Mouse (Mus musculus): ENCODE measurements around the gene Fam107a. TPM values are rescaled to one million over a fixed set of nuclear protein-coding genes. Genes with fewer than 3 reads are reported as not detected.

Fam107a gene
- polyA plus RNA-seq, 1 experiment from 2014 or later: 1.6 TPM

DNA sequence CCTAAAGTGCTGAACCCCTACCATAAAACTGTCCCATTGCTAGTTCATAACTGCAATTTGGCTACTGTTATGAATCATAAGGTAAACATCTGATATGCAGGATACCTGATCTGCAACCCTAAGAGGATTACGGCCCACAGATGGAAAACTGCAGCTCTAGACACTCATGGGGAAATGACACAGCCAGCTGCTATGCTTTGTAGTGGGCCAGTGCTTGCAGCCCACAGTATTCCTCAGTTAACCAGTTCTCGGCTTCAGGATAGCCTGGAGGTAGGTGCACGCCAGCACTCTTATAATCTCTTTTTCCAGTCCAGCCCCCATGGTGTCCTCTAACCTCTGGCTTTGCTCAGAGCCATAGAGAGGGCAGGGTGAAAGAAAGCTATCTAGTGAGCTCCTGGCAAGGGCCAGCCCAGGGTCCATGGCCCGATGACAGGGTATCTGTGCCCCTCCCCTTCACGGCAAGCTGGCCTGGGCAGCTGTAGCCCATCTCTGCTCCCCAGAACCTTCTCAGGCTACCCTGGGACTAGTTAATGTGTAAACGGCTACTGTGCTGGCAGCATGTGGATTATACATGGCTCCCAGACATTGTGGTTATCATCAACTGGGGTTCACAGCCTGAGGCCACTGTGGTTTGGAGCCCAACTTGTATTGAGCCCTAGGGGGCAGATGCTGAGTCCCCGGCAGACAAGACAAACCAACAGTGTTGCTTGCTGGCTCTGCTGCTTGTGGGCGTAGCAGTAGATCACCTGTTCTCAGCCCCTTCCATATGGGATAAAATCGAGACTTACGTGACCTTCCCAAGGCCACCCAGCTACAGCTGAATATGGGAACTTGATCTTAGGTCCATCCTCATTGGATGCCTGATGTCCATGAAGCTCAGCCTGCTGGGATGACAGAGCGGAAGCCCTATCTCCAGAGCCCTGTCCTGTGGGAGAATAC, 14.8 kb upstream of the Fam107a start:
- H3K4me3 ChIP-seq: no peak overlapping the region
- 75% methylated on average over 11 of the region's 11 CpGs for WGBS
- H3K27ac ChIP-seq (replicated peaks): peak overlapping the region; percentile 51
- 0 out of 2 replicates have a peak, but pooled peaks cover 4% of the 10 kb centered on the region for H3K9me3 ChIP-seq
- H3K27me3 ChIP-seq (replicated peaks; ENCODE audit: low read depth, poor library complexity, severe bottlenecking): no peaks in the 10 kb centered on the region
- no peak for DNase-seq (ENCODE audit: low spot score)
- H3K36me3 ChIP-seq (replicated peaks): no peaks in the 10 kb centered on the region
- peaks cover 41% of the 10 kb centered on the region for H3K4me1 ChIP-seq

DNA sequence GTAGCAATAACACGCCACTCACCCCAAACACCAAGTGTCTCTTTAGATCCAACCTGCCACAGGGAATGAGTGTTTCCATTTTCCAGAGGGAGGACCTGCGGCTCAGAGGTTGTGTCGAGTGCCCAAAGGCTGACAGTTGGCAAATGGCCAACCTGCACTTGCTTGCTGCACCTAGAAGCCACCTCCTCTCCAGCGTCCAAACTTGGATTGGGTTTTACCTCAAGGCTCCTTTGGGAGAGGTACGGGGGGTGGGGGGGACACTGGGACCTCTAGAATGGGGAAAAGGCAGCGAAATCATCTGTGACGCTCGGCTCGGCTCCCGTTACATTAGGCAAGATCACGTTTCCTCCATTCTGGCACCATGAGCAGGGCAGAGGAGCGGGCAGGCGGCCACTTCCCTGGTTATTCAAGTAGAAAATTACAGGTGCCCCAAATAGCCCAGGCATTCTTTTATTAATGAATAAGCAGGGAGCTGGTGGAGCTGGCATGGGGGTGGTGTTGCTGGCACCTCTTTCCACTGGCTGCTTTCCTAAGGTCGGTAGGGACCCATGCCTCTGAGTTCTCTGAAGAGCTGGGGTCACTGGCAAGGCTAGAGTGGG, 13.6 kb upstream of the Fam107a start:
- no peak overlapping the region for H3K27ac ChIP-seq (replicated peaks)
- WGBS: 89% methylated on average over 14 of the region's 14 CpGs
- DNase-seq (ENCODE audit: low spot score): no peak

DNA sequence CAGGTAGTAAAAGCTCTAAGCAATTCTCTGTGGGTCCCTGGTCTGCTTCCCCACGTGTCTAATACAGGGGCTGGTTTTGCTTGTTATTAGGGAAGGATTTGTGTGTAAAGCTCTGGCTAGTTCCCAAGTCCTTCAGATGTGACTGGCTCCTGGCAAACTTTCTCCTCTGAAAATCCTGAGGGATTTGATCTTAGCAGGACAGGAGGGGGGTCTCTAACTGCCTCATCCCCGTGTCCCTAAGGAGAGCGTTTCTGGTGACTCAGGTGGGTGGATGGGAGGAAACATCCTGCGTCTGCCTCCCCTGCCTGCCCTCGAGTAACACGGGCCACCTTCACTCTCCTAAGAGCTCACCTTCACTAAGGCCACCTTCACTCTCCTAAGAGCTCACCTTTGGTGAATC, 12.6 kb upstream of the Fam107a start:
- no peaks in the 10 kb centered on the region for H3K36me3 ChIP-seq (replicated peaks)
- WGBS: 81% methylated on average over 6 of the region's 6 CpGs

More for the DNA sequence above, 13.6 kb upstream of the Fam107a start:
- no peaks in the 10 kb centered on the region for H3K27me3 ChIP-seq (replicated peaks; ENCODE audit: low read depth, poor library complexity, severe bottlenecking)
- no peaks in the 10 kb centered on the region for H3K36me3 ChIP-seq (replicated peaks)
- no peaks in the 10 kb centered on the region for H3K9me3 ChIP-seq
- H3K4me3 ChIP-seq: no peak overlapping the region
- H3K4me1 ChIP-seq: peaks cover 42% of the 10 kb centered on the region

DNA sequence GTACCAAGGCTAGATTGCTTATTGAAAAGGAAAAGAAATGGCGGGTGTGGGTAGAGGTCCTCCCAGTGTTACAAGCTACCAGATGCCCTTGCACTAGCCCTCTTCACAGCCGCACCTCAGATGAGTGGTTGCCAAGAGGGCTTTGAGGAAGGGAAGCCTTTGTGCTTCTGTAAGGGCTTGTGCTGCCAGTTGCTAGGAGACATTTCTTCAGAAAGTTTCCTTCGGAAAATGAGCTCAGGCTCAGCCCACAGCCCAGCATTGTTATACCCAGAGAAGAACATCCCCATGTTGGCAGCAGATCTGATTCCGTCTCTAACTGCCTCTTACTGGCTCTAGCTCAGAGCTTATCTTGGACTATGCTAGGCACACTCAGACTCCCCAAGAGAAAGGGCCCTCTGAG, 11.7 kb upstream of the Fam107a start:
- 71% methylated on average over 4 of the region's 4 CpGs for WGBS
- Histone ChIP-seq H3K9me3 (no peaks in the 10 kb centered on the region), H3K4me3 (no peak overlapping the region), H3K36me3 (replicated peaks) (no peaks in the 10 kb centered on the region), H3K27me3 (replicated peaks; ENCODE audit: low read depth, poor library complexity, severe bottlenecking) (no peaks in the 10 kb centered on the region), H3K4me1 (peaks cover 33% of the 10 kb centered on the region), H3K27ac (replicated peaks) (no peak overlapping the region)
- no peak for DNase-seq (ENCODE audit: low spot score)

More for the DNA sequence above, 12.6 kb upstream of the Fam107a start:
- Histone ChIP-seq H3K4me1 (peaks cover 33% of the 10 kb centered on the region), H3K27me3 (replicated peaks; ENCODE audit: low read depth, poor library complexity, severe bottlenecking) (no peaks in the 10 kb centered on the region), H3K27ac (replicated peaks) (no peak overlapping the region), H3K9me3 (no peaks in the 10 kb centered on the region), H3K4me3 (no peak overlapping the region)
- no peak for DNase-seq (ENCODE audit: low spot score)

DNA sequence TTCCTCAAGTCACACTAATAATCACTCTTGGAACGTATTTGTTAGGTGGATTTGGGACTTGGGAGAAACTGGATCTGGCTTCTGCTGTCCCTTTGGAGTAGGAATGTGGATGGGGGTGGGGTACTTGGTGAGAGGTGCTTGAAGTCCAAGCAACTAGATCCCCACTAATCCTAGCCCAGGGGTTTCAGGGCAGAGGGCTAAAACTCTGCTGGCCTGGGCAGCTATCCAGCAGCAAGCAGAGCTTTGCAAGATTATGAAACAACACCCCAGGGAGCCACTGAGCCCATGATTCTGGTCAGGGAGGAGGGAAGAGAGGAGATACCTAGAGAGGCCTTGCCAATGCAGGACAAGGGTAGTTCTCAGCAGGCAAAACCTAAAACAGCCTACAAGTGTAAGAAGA, 9.5 kb upstream of the Fam107a start:
- Histone ChIP-seq H3K27me3 (replicated peaks; ENCODE audit: low read depth, poor library complexity, severe bottlenecking) (peaks cover 8% of the 10 kb centered on the region; the same call in 1 of the 2 replicates), H3K27ac (replicated peaks) (no peak overlapping the region), H3K36me3 (replicated peaks) (no peaks in the 10 kb centered on the region), H3K9me3 (no peaks in the 10 kb centered on the region), H3K4me3 (no peak overlapping the region), H3K4me1 (peaks cover 28% of the 10 kb centered on the region)
- WGBS: 16% methylated on average over 1 of the region's 1 CpGs
- DNase-seq (ENCODE audit: low spot score): no peak

DNA sequence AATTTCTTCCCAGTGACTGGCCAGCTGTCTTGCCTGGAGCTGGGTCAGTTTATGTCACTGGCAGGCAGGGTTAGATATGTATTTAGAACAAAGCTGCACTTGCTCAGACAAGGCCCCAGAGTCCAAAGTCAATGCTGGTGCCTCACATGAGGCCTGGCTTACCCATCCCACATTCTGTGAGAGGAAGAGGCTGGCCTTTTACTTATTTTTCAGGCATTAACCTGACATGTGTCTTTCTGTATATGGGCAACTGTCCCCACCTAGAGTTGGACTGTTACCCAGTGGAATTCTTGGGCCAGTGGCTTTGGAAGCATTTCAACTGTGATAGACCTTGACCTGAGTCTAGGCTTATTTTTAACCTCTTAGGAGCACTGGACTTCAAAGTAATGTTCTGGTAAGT, 9.1 kb upstream of the Fam107a start:
- DNase-seq (ENCODE audit: low spot score): no peak
- H3K36me3 ChIP-seq (replicated peaks): no peaks in the 10 kb centered on the region
- peaks cover 26% of the 10 kb centered on the region for H3K4me1 ChIP-seq
- peaks cover 8% of the 10 kb centered on the region; the same call in 1 of the 2 replicates for H3K27me3 ChIP-seq (replicated peaks; ENCODE audit: low read depth, poor library complexity, severe bottlenecking)
- no peak overlapping the region for H3K4me3 ChIP-seq
- no peaks in the 10 kb centered on the region for H3K9me3 ChIP-seq
- H3K27ac ChIP-seq (replicated peaks): no peak overlapping the region

DNA sequence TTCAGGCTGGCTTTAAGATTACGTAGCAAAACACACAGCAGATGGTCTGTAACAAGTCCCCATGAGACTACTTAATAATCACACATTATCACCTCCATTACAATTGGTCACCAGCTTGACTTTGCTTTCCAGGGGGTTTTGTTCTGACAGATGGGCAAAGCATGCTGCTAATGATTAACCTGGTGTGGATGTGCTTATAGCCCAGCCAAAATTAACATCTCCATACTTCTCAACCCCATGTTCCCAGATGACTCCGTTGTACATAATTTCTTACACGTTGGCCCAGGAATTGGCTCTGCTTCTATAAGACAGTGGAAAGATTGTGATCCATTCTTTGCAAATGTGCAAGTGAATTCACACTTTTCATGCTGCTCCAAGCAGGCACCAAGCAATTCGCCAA, 7.9 kb upstream of the Fam107a start:
- Histone ChIP-seq H3K9me3 (no peaks in the 10 kb centered on the region), H3K4me1 (peaks cover 19% of the 10 kb centered on the region), H3K27me3 (replicated peaks; ENCODE audit: low read depth, poor library complexity, severe bottlenecking) (peaks cover 8% of the 10 kb centered on the region), H3K36me3 (replicated peaks) (no peaks in the 10 kb centered on the region), H3K4me3 (no peak overlapping the region), H3K27ac (replicated peaks) (no peak overlapping the region)
- 84% methylated on average over 4 of the region's 4 CpGs for WGBS
- DNase-seq (ENCODE audit: low spot score): no peak

DNA sequence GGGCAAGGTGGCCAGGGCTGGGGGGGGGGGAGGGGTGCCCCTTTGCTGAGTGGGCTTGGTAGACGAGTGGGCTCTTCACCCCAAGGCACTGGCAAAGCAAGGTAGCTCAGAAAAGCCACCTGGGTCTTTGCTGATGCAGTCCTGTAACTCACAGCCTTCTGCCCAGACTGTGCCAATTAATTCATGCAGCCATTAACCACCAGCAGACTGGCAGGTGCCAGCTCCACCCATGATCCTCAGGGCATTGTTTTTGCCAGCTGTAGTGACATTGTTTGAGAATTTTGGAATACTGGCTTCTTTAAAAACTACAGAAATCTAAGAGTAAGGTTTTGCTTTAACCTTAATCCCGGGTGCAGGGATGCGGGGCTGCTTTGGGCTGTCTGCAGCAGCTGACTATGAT, 2.7 kb upstream of the Fam107a start:
- Histone ChIP-seq H3K9me3 (no peaks in the 10 kb centered on the region), H3K27ac (replicated peaks) (no peak overlapping the region), H3K4me1 (peaks cover 21% of the 10 kb centered on the region), H3K36me3 (replicated peaks) (no peaks in the 10 kb centered on the region), H3K4me3 (no peak overlapping the region), H3K27me3 (replicated peaks; ENCODE audit: low read depth, poor library complexity, severe bottlenecking) (peaks cover 50% of the 10 kb centered on the region)
- 83% methylated on average over 3 of the region's 3 CpGs for WGBS
- DNase-seq (ENCODE audit: low spot score): no peak

DNA sequence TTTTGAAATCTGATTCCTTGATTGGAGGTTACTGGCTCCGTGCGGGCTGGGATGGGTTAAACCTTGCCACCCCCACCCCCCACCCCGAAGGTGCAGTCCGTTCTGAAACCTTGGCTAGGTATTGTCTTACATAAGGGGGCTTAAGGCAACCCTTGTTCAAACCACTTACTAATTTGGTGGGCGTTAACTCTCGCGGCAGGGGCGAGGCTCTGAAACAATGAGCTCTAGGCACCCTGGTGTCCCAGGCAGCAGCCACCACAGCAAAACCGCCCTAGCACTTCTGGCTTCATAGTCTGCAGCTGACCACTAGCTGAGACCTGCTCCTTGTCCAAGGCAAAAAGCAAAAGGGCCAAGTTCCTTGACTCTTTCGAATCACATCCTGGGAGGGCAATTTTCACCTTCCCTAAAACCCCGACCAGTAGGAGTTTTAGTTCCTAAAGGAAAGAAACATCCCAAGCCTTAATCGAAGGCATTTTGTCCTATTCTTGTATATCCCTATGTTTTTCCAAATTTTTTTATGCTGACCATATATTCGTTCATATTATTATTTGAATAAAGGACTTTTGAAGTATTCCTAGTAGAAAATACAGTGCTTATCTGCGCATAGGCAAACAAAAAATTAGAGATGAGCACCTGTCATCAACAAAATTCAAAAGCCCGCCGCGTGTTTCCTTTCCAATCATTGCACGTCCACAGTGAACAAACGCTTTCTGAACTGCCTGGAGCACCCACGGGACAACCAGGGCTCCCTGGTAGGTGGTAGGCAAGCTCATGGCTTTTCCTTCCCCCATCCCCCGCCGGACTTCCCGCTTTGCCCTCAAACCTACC, 1.2 kb downstream of the Fam107a start:
- DNase-seq (ENCODE audit: low spot score): peak; percentile 56
- peak overlapping the region; percentile 47 for H3K4me3 ChIP-seq
- peaks cover 58% of the 10 kb centered on the region for H3K27me3 ChIP-seq (replicated peaks; ENCODE audit: low read depth, poor library complexity, severe bottlenecking)
- no peaks in the 10 kb centered on the region for H3K9me3 ChIP-seq
- 2% methylated on average over 23 of the region's 23 CpGs for WGBS
- H3K27ac ChIP-seq (replicated peaks): peak overlapping the region; percentile 40
- H3K4me1 ChIP-seq: peaks cover 34% of the 10 kb centered on the region
- H3K36me3 ChIP-seq (replicated peaks): no peaks in the 10 kb centered on the region

DNA sequence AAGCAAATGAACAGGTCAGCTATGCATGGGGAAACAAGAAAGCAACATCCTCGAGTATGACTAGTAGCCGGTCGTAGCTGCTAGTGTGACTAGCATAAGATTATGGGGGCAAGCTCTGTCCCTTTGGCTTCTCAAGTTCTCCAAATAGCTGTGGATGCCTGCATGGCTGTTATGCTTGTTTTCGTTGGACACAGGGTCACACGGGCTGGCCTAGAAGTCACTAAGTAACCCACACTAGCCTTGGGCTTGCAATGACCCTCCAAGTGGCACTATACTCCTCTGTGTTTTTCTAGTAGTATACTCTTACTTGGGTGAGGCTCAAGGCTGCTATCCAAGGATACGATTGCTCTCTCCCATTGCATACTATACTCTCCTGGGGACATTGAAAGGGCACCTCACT, 2.7 kb downstream of the Fam107a start:
- no peak overlapping the region for H3K4me3 ChIP-seq
- DNase-seq (ENCODE audit: low spot score): no peak
- H3K27ac ChIP-seq (replicated peaks): no peak overlapping the region
- H3K27me3 ChIP-seq (replicated peaks; ENCODE audit: low read depth, poor library complexity, severe bottlenecking): peaks cover 67% of the 10 kb centered on the region
- H3K4me1 ChIP-seq: peaks cover 36% of the 10 kb centered on the region
- WGBS: 74% methylated on average over 6 of the region's 6 CpGs
- H3K9me3 ChIP-seq: no peaks in the 10 kb centered on the region
- no peaks in the 10 kb centered on the region for H3K36me3 ChIP-seq (replicated peaks)

DNA sequence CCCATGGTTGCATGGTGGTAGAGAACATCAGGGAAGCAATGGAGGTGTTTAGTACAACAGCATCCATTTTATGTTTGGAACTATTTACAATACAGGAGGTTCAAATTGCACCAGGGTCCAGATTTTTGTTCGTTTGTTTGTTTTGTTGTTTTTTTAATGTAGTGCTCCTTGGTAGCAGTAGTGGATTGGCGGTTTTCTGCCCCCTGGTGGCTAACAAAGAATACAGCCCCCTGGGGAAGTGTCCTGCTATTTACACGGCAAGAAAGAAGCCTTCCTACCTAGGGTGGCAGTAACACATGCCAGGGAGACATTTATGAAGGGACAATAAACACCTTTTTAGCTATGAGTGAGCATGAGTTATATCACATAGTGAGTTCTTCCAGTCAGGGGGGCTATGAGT, 3.3 kb downstream of the Fam107a start:
- no peak overlapping the region for H3K27ac ChIP-seq (replicated peaks)
- H3K27me3 ChIP-seq (replicated peaks; ENCODE audit: low read depth, poor library complexity, severe bottlenecking): peaks cover 69% of the 10 kb centered on the region
- no peaks in the 10 kb centered on the region for H3K36me3 ChIP-seq (replicated peaks)
- no peaks in the 10 kb centered on the region for H3K9me3 ChIP-seq
- H3K4me1 ChIP-seq: peaks cover 42% of the 10 kb centered on the region
- 33% methylated on average over 3 of the region's 3 CpGs for WGBS
- peak; percentile 29 for DNase-seq (ENCODE audit: low spot score)
- no peak overlapping the region for H3K4me3 ChIP-seq

DNA sequence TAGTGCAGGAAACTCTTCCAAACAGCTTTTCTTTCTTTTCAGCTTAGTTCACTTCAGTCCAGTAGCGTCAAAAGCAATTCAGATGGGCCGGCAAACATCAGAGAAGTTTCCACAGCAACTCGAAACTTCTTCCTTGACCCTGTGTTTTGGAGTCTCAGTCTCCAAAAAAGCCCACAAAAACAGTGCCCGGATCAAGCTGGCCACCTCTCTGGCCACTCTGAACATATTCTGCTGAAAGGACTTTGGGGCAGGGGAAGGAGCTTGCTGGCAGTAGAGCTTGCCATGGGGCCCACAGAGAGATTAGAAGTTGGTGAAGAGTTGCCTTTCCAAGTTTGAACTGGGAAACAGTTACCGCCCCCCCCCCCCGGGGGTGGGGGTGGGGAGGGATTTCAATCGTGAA, 3.9 kb downstream of the Fam107a start:
- Histone ChIP-seq H3K27ac (replicated peaks) (no peak overlapping the region), H3K4me1 (peaks cover 47% of the 10 kb centered on the region), H3K27me3 (replicated peaks; ENCODE audit: low read depth, poor library complexity, severe bottlenecking) (peaks cover 66% of the 10 kb centered on the region), H3K36me3 (replicated peaks) (no peaks in the 10 kb centered on the region), H3K9me3 (no peaks in the 10 kb centered on the region), H3K4me3 (no peak overlapping the region)
- 39% methylated on average over 7 of the region's 7 CpGs for WGBS
- no peak for DNase-seq (ENCODE audit: low spot score)
